Mouse (Mus musculus): ENCODE results near the gene Stab2. TPM values are rescaled to one million over a fixed set of nuclear protein-coding genes. Genes with fewer than 3 reads are reported as not detected.

Stab2 gene
- total and polyA plus RNA-seq, 2 experiments: 24.0 to 73.5 TPM

DNA sequence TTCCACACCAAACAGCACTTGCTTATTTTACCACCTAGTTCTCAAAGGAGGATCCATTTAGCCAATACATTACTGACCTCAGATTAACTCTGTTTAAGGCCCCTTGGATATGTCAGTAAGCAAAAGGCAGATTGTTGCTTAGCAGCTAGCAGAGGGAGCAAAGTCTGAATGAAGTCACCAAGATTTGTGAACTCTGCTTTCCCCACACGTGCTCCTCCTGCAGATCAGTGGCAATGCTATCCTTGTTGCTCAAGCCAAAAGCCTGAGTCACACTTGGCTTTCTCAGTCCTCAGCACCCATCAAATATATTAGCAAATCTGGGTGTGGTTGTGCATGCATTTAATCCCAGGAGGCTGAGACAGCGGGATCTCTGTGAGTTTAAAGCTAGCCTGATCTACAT, 60.3 kb downstream of the Stab2 start:
- peak; percentile 94 for DNase-seq (ENCODE audit: extremely low read depth, low read depth, low spot score)
- no peaks in the 10 kb centered on the region for H3K27me3 ChIP-seq (ENCODE audit: control insufficient read depth, insufficient read depth, low read length)
- 33% methylated on average over 2 of the region's 2 CpGs for WGBS
- H3K79me2 ChIP-seq (ENCODE audit: control insufficient read depth, insufficient read depth, low read length): no peaks in the 10 kb centered on the region
- H3K9ac ChIP-seq (ENCODE audit: low read depth, low read length): peak overlapping the region; percentile 27; the same call in 1 of the 2 replicates
- H3K36me3 ChIP-seq (ENCODE audit: control insufficient read depth, insufficient read depth, low read length): no peaks in the 10 kb centered on the region
- TF ChIP-seq CTCF (IDR thresholded peaks at IDR 0.05; ENCODE audit: low read depth, low read length) (no peak), POLR2A (IDR thresholded peaks at IDR 0.05; ENCODE audit: extremely low read depth, insufficient read depth, low read length) (no peak)
- H3K4me1 ChIP-seq (ENCODE audit: control insufficient read depth, insufficient read depth, low read length): peaks cover 7% of the 10 kb centered on the region
- H3K4me3 ChIP-seq (ENCODE audit: insufficient read depth, low read depth, low read length): no peak overlapping the region
- H3K27ac ChIP-seq (replicated peaks; ENCODE audit: insufficient read depth, low read depth, low read length): peak overlapping the region; percentile 37; the same call in 1 of the 2 replicates

DNA sequence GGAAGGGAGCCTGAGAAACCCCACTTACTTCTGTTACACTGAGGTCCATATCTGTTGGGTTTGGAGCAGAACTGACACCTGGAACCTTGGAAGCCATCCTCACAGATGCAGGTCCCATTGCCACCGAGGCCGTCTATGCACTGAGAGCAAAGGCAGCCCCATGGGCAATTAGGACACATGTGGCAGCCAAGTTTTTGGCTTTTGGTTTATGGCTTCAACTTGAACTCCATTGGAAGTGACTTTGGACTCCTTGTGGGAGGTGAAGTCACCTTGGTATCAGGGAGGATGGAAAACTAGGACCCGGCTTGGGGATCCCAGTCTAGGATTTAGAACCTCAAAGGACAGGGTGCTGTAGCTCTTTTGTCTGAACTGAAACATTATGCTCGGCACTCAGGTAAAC, 67.2 kb downstream of the Stab2 start:
- Histone ChIP-seq H3K79me2 (ENCODE audit: control insufficient read depth, insufficient read depth, low read length) (no peaks in the 10 kb centered on the region), H3K36me3 (ENCODE audit: control insufficient read depth, insufficient read depth, low read length) (0 out of 2 replicates have a peak, but pooled peaks cover 3% of the 10 kb centered on the region), H3K9ac (ENCODE audit: low read depth, low read length) (no peak overlapping the region), H3K27me3 (ENCODE audit: control insufficient read depth, insufficient read depth, low read length) (no peaks in the 10 kb centered on the region), H3K4me3 (ENCODE audit: insufficient read depth, low read depth, low read length) (no peak overlapping the region), H3K27ac (replicated peaks; ENCODE audit: insufficient read depth, low read depth, low read length) (no peak overlapping the region), H3K4me1 (ENCODE audit: control insufficient read depth, insufficient read depth, low read length) (no peaks in the 10 kb centered on the region)
- TF ChIP-seq CTCF (IDR thresholded peaks at IDR 0.05; ENCODE audit: low read depth, low read length) (no peak), POLR2A (IDR thresholded peaks at IDR 0.05; ENCODE audit: extremely low read depth, insufficient read depth, low read length) (no peak)
- WGBS: 97% methylated on average over 4 of the region's 4 CpGs
- no peak for DNase-seq (ENCODE audit: extremely low read depth, low read depth, low spot score)

DNA sequence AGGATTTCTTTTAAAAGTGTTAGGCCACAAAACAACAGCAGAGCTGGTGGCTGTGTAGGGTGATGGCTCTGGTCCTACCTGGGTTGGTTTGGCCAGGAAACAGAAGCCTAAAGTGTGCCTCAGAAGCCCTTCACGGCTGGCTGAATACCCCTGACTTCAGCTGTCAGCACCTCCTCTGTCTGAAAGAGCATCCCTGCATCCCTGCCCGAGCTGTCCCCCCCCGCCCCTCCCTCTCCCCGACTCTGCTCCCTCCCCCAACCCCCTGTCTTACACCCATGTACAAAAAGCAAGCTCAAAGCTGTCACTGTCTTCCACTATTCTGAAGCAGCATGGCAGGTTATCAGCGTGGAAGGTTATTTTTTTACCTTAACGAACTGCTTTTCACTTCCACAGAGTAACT, 73.4 kb downstream of the Stab2 start:
- WGBS: 62% methylated on average over 6 of the region's 6 CpGs
- no peak for DNase-seq (ENCODE audit: extremely low read depth, low read depth, low spot score)
- no peak overlapping the region for H3K9ac ChIP-seq (ENCODE audit: low read depth, low read length)
- no peaks in the 10 kb centered on the region for H3K36me3 ChIP-seq (ENCODE audit: control insufficient read depth, insufficient read depth, low read length)
- H3K4me1 ChIP-seq (ENCODE audit: control insufficient read depth, insufficient read depth, low read length): no peaks in the 10 kb centered on the region
- H3K27ac ChIP-seq (replicated peaks; ENCODE audit: insufficient read depth, low read depth, low read length): no peak overlapping the region
- H3K27me3 ChIP-seq (ENCODE audit: control insufficient read depth, insufficient read depth, low read length): no peaks in the 10 kb centered on the region
- TF ChIP-seq POLR2A (IDR thresholded peaks at IDR 0.05; ENCODE audit: extremely low read depth, insufficient read depth, low read length): no peak
- no peaks in the 10 kb centered on the region for H3K79me2 ChIP-seq (ENCODE audit: control insufficient read depth, insufficient read depth, low read length)
- H3K4me3 ChIP-seq (ENCODE audit: insufficient read depth, low read depth, low read length): no peak overlapping the region

DNA sequence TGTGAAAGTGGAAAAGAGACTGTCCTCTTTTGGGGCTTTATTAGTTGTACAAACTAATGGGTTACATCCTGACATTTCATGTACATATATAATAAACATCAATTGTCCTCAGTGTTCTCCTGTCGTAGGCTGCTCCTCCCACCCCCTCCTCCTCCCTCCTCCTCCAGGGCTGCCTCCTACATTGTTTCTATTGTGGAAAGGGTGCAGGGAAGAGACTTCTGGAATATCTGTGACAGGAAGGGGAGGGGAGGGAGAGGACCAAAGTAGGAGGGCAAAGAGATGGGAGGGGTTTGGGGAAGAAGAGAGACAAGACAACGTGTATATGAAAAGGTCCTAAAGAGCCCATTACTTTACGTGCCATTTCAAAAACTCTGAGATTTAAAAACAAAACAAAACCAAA, 73.9 kb downstream of the Stab2 start:
- H3K4me1 ChIP-seq (ENCODE audit: control insufficient read depth, insufficient read depth, low read length): no peaks in the 10 kb centered on the region
- no peak overlapping the region for H3K9ac ChIP-seq (ENCODE audit: low read depth, low read length)
- DNase-seq (ENCODE audit: extremely low read depth, low read depth, low spot score): no peak
- H3K27ac ChIP-seq (replicated peaks; ENCODE audit: insufficient read depth, low read depth, low read length): no peak overlapping the region
- no peak for TF ChIP-seq CTCF (IDR thresholded peaks at IDR 0.05; ENCODE audit: low read depth, low read length)
- no peak for TF ChIP-seq POLR2A (IDR thresholded peaks at IDR 0.05; ENCODE audit: extremely low read depth, insufficient read depth, low read length)
- H3K36me3 ChIP-seq (ENCODE audit: control insufficient read depth, insufficient read depth, low read length): no peaks in the 10 kb centered on the region
- WGBS: 70% methylated on average over 3 of the region's 3 CpGs
- H3K79me2 ChIP-seq (ENCODE audit: control insufficient read depth, insufficient read depth, low read length): no peaks in the 10 kb centered on the region
- no peak overlapping the region for H3K4me3 ChIP-seq (ENCODE audit: insufficient read depth, low read depth, low read length)
- H3K27me3 ChIP-seq (ENCODE audit: control insufficient read depth, insufficient read depth, low read length): no peaks in the 10 kb centered on the region

DNA sequence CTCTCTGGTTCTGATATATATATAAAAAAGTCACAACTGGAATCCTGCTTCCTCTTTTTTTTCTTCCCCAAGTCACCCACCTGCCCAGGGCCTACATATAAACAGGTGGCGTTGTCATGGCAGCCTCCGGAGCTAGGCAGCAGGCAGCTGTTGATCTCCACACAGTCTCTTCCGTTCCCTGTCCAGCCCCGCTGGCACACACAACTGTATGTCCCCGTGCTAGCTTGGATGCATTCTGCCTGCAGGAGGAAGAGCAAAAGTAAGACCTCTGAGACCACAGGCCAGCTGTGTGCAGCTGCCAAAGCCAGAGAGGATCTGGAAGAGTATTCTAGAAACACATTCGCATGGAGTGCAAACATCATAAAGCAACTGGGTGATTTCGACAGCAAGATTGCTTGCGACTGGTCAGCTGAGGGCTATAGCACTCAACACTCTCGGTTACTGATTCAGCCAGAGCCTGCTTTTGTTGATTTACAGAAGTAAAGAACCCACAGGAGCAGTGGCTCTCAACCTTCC, 74.6 kb downstream of the Stab2 start:
- H3K4me1 ChIP-seq (ENCODE audit: control insufficient read depth, insufficient read depth, low read length): no peaks in the 10 kb centered on the region
- 66% methylated on average over 9 of the region's 9 CpGs for WGBS
- H3K79me2 ChIP-seq (ENCODE audit: control insufficient read depth, insufficient read depth, low read length): no peaks in the 10 kb centered on the region
- no peak overlapping the region for H3K27ac ChIP-seq (replicated peaks; ENCODE audit: insufficient read depth, low read depth, low read length)
- H3K9ac ChIP-seq (ENCODE audit: low read depth, low read length): no peak overlapping the region
- no peaks in the 10 kb centered on the region for H3K27me3 ChIP-seq (ENCODE audit: control insufficient read depth, insufficient read depth, low read length)
- DNase-seq (ENCODE audit: extremely low read depth, low read depth, low spot score): no peak
- no peak overlapping the region for H3K4me3 ChIP-seq (ENCODE audit: insufficient read depth, low read depth, low read length)
- no peak for TF ChIP-seq CTCF (IDR thresholded peaks at IDR 0.05; ENCODE audit: low read depth, low read length)
- TF ChIP-seq POLR2A (IDR thresholded peaks at IDR 0.05; ENCODE audit: extremely low read depth, insufficient read depth, low read length): no peak
- H3K36me3 ChIP-seq (ENCODE audit: control insufficient read depth, insufficient read depth, low read length): no peaks in the 10 kb centered on the region

DNA sequence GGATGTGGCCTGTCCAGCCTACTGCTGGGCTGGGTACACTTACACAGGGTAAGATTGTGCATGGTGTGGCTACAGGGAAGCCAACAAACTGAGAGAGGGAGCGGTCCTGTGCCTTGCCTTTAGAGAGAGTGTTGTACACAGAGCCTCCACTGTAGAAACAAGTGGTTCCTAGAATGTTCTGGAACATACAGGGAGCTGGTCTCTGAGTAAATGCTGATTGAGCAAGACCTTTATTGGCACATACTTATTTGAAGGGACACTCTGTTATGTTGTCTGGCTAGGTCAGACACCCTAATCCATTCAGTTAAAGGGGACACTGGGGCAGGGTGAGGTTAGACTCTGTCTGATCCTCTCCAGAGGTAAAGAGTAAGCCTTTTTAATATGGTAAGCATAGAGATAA, 84.2 kb downstream of the Stab2 start:
- WGBS: 24% methylated on average over 1 of the region's 1 CpGs
- Histone ChIP-seq H3K4me3 (ENCODE audit: insufficient read depth, low read depth, low read length) (no peak overlapping the region), H3K9ac (ENCODE audit: low read depth, low read length) (no peak overlapping the region), H3K36me3 (ENCODE audit: control insufficient read depth, insufficient read depth, low read length) (peaks cover 5% of the 10 kb centered on the region; the same call in 1 of the 2 replicates), H3K79me2 (ENCODE audit: control insufficient read depth, insufficient read depth, low read length) (no peaks in the 10 kb centered on the region), H3K27ac (replicated peaks; ENCODE audit: insufficient read depth, low read depth, low read length) (peak overlapping the region; percentile 18; the same call in 1 of the 2 replicates), H3K27me3 (ENCODE audit: control insufficient read depth, insufficient read depth, low read length) (no peaks in the 10 kb centered on the region), H3K4me1 (ENCODE audit: control insufficient read depth, insufficient read depth, low read length) (peaks cover 4% of the 10 kb centered on the region; the same call in 1 of the 2 replicates)
- TF ChIP-seq POLR2A (IDR thresholded peaks at IDR 0.05; ENCODE audit: extremely low read depth, insufficient read depth, low read length) (no peak), CTCF (IDR thresholded peaks at IDR 0.05; ENCODE audit: low read depth, low read length) (no peak)
- DNase-seq (ENCODE audit: extremely low read depth, low read depth, low spot score): peak; percentile 91

All from liver, adult 2 months (tissue).